Mouse (Mus musculus) ovary, postnatal 10 days (tissue): Measurements from ENCODE around the gene Zdhhc19.

Experiments
- DNase-seq: peaks from one replicate; pipeline ENCODE4 v3.0.0; 2022; ENCODE audit warnings: low spot score

Gene Zdhhc19

DNA sequence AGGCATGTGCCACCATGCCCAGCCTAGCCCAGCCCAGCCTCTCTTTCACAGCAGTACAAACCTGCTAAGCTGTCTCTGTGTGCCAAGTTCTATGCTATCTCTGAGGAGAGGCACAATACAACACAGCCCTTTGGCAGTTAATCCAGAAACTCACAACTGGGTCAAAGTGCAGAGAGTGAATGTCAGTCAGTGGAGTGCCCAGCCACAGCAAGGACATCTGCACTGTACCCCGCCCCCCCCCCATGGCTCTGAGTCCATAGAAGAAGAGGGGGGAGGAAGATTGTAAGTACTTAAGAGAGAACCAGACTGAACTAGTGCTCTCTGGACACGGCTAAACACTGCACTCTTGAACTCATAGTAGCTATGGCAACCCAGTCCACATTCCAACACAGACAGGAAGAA, 55.3 kb downstream of the Zdhhc19 start:
- DNase-seq = no peak

DNA sequence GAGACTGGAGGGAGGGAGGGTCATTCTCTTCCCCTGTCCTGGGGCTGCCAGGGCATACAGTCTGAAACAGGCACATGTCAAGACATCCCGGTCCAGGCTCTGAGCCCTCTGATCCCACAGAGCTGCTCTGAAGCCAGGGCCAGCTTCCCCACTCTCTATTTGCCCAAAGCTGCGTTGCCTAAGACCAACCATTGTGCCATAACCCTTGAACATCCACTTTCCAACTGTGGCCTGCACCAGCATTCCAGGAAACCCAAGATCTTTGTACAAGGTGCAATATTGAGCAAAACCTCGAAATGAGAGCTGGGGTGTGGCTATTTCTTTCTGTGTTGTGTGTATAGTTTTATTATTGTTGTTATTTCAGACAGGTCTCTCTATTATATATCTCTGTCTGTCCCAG, 59.5 kb downstream of the Zdhhc19 start:
- DNase-seq = no peak

DNA sequence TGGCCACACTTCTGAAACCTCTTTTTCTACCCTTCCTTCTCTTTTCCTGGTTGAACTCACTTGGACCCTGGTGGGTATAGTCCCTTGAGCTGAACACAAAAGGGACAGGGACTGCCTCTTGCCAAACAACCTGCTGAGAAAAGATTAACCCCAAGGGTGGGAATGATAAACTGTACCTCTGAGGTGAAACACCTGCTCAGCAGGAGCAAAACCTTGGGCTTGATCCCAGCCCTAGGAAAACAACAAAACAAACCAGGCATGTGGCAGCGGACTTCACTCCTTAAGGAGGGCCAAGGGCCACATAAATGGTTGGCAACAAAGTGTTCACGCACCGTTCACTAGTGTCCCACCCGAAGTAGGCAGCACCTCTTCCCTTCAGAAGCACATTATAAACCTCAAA, 63.4 kb downstream of the Zdhhc19 start:
- no peak for DNase-seq

DNA sequence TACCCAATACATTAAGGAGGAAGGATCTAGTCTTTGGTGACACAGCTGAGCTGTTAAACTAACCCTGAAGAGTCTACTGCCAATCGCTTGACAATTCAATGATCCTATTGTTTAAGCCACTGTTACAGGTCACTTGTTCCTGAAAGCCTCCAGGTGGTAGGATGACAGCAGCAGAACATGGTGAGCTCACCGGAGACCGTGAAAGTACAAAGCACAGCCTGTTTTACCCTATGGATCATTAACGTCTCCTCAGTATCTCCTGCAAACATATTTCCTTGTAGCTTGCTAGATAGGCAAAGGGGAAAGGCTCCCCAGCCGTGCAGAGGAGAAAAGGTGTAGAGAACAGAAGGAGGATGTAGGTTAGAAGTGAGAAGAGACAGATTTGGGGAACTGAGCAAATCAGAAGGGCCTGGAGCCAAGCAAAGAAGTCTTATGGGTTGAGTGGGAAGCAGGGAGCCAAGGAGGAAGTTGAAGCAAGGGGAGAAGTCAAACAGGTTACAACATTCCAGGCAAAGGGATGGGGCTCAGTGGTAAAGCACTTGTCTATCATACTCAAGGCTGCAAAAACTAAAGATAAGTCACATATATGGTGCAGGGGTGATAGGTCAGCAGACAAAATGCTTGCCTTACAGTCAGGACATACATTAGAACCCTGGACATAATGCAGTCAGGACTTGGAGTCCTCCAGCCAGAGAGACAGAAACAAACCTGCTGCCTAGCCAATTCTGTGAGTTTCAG, 67.2 kb downstream of the Zdhhc19 start:
- no peak for DNase-seq

DNA sequence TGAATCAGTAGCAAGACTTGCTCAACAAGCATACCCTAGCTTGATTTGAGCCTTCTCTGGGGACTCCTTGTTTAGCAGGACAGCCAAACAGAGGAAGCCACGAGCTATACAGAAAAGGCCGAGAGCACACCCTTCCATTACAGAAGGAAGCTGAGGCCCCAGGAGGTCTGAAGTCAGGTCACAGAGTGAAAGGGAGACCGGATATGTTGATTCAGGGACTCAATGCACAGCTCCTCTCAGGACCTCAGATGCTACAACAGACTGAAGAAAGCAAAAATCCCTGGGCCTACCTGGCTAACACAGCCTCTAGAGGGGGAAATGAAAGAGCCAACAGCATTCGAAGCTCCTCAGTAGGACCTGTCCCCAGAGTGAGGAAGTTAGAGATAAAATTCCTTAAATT, 71.2 kb downstream of the Zdhhc19 start:
- no peak for DNase-seq

DNA sequence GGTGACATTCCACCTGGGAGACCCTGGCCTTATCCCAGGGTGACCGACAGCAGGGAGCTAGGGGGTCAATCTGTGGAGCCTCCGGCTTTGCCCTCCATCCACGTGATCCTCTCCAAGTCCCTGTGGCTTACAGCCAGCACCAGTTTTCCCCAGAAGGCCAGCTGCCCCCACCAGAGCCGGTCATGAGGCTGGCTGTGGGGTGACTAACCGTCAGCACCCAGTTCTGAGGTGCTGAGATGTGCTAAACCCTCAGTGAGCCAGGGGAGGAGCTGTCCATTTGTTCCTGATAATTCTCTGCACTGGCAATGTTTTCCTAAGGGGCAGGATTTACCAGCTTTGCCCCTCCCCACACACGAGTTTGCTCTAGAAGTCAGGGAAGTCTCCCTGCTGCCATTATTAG, 72.3 kb downstream of the Zdhhc19 start:
- DNase-seq = no peak

DNA sequence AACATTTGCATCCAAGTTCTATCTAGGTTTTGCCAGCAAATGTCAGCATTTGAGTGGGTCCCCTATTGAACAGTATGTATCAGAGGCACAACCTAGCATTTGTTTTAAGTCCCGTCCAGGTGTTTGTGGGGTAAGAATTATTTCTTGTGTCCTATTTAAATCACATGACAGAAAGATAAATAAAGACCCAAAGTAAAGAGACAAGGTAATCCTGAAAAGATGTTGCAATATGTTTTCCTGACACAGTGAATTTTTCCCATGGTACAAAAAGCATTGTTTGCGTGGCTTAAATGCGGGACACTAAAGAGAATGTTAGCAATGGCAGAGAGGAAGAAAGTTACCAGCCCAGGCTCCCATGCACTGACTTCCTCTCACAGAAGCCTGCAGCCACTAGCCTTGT, 74.0 kb downstream of the Zdhhc19 start:
- DNase-seq = no peak

DNA sequence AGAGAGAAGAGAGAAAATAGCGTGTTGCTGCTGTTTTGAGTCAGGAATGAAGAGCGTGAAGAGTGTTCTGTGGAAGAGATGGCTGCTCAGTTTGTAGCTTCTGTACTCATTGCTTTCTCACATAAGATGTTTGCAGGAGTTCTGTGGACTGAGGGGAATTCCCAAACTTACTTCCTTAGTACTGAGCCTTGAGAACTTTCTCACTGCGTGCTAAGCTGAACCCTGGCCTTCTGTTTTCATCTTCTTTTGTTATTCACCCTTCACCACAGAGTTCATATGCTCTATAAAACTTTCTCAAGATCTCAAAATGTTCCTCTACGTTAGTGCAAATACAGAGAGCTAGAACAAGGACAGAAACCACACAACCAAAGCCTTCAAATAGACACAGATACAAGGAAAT, 76.5 kb downstream of the Zdhhc19 start:
- DNase-seq = no peak

DNA sequence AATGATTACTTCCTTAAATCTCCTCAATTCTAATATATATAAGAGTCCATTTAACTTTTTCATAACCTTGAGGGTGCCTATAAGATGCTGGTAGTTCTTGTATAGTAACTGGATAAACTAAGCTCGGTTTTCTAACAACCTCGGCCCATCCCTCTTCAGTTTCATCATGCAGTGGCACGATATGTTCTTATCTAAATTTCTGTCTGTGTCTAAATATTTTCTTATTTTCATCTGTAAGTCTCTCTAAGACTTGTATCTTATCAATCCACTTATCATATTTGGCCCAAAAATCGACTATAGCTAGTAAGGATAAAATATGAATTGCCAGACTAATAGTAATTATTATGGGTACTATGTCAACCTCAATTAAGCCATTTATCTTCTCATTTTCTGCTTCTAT, 90.4 kb downstream of the Zdhhc19 start:
- DNase-seq = no peak

DNA sequence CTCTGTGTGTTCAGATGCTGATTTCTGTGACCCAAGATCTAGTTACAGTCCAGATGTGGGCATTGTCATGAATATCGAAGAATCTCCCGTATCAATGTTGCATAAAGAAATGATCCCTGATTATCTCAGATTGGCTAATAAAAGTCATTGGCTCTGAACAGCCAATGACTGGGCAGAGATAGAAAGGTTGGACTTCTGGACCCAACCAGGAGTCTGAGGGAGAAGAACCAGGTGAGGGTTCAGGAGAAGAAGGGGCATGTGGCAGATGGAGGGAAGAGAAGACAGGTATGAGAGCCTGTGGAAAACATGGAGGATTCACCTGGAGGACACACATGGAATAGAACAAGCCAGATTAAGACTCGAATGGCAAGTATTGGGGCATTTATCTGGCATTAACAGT, 92.5 kb downstream of the Zdhhc19 start:
- no peak for DNase-seq

DNA sequence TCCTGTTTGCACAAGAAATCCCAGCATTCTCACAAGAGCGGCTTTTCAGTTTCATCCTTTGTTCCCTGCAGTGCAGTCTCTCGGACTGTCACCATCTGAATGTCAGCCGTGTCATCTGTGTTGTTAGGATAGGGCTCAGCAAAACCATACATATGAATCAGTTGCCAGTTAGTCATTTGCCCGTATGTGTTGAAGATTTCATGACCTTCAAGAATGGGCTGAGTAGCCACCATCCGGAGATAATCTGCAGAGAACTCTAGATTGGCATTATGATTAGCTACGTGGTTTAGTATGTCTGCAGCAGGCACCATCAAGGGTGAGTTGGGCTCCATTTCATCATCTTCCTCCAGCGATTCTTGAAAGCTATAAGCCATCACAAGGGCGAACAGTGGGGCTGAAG, 95.5 kb downstream of the Zdhhc19 start:
- DNase-seq = no peak

DNA sequence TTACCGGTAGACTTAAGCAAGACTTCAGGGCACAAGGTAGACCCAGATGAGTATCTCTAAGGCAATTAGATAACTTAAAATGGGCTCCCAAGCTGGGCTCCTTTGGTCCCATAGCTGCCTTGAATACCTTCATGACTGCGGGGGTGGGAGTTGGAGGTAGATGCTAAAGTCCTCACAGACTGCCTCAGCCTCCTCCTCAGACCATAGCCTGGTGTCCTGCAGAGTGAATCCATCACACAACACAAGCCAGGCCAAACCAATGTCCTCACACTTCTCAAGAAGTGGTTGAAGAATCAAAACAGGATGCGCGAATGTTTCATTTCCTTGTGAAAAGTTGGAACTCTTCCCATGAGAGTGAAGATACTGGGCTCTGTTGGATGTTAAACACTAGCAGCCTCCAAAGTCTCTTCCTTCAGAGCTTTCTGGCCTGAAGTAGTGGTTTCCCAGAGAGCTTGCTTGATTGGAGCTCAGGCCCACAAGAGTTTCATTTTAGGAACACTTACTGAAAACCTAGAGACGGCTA, 97.3 kb downstream of the Zdhhc19 start:
- DNase-seq = no peak

DNA sequence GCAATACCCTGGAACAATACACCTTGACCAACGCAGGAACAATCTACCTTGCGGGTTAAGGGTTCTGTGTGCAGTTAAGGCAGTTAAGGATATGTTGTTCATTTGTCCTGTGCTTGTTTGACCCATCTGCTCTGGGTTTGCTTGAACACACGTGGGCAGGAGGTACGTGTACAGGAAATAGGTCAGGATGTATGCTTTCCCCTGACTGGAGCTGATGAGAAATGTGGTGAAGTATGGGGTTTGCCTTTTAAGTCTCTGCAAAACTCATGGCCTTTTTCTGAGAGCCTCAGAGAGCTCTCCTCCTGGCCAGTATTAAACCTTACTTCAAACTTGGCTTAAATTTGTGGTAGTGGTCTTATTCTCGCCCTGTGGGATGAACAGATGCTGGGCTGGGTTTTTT, 97.9 kb downstream of the Zdhhc19 start:
- DNase-seq = no peak

DNA sequence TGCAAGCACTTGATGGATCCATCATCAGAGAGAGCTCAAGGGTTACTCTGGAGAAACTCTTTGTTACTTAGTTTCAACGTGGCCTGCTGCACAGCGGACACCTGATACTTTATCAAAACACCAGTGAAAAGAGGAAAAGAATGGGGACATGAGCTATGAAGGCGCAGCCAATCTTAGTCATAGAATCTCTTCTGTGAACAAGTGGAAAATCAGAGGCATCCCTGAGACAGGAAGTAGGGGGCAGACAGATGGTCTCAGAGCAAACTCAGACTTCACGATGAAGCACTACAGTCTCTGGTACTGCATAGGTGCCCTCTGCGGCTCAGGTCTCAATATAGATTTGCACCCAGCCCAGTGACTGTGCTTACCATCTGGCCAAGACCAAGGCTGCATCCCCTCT, 98.6 kb downstream of the Zdhhc19 start:
- DNase-seq = no peak

DNA sequence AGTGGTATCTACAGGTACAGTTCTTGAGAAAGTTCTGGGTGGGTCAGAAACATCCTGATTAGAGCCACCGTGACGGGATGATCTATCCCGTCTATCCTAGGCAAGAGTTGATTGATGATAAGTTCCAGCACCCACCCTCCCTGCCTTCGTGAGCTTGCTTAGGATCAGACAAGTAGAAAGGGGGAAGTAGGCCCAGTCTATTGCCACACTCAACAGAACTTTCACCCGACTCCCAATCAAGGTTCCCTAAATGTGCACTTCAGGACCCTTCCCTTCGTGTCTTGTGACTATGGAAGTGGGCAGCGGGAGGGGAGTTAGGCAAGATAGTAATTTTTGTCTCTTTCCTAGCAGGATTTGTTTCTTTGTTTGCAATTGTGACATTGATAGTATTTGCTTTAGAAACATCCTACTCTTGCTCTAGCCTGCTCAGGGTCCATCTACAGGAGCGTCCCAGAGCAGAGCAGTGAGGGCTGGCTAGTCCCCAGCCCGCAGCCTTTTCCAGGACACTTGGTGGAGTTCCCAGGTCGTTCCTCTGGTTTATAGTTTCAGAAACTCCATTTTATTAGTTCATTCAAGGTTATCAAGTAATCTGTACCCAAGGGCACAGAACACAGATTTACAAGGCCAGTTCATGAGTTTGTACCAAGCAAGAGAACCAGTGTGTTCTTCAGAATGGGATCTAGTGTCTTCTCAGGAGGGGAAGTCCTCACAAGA, 99.2 kb downstream of the Zdhhc19 start:
- no peak for DNase-seq

DNA sequence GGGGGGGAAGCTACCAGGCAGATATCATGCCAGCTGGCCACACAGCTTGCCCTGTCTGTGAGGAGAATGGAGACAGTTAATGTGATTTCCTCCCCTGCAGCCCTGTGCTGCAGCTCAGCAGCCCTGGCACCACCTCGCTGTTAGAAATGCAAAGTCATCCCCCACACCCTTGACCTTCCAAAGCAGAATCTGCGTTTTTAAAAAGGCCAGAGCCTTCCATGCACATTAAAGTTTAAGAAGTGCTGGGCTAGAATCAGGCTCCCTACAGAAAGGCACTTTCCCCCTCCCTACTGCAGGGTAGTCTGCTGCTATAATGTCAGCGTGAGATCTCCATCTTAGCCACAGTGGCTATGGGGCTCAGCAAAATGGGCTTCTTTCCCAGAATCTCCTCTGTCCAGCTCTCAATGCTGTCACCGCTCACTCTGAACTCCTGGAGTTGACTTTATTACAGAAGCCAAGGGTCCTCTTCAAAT, 101.9 kb downstream of the Zdhhc19 start:
- DNase-seq = no peak

DNA sequence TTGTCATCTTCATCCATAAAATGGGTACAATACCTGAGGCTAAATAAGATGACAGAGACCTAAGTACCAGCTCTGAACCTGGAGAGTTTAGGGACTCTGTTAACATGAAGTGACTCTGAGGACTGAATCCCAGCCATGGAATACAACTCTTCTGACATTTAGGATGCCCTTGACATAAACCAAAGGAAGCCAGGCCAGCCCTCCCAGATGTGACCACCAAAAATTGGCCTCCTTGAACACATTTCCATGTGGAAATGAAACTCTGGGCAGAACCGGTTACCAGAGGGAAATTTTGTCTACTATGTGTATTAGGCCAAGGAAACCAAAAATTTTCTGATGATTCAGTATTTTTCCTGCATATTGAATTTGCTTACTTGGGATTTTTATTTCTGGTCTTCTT, 103.1 kb downstream of the Zdhhc19 start:
- DNase-seq = no peak

DNA sequence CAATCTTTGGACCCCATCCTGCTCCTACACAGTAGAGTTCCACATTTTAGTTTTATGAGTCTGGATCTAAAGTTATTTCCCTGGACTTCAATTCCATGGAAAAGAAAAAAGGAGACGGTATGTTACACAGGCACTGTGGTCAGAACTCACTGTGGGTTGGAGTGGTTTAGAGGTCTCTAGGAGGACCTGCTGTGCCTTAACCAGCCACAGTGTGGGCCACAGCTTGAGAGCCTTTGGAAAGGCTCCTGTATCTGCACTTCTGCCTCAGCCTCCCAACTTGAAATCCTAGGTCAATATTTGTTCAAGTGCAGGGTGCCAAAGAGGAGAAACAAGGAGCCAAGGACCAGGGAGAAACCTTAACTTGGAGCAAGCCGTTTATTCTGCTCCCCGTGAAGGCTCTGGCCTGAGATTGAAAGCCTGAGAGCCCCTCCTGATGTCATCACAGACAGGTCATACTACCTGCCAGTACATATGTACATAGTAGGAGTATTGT, 106.2 kb downstream of the Zdhhc19 start:
- DNase-seq = no peak

DNA sequence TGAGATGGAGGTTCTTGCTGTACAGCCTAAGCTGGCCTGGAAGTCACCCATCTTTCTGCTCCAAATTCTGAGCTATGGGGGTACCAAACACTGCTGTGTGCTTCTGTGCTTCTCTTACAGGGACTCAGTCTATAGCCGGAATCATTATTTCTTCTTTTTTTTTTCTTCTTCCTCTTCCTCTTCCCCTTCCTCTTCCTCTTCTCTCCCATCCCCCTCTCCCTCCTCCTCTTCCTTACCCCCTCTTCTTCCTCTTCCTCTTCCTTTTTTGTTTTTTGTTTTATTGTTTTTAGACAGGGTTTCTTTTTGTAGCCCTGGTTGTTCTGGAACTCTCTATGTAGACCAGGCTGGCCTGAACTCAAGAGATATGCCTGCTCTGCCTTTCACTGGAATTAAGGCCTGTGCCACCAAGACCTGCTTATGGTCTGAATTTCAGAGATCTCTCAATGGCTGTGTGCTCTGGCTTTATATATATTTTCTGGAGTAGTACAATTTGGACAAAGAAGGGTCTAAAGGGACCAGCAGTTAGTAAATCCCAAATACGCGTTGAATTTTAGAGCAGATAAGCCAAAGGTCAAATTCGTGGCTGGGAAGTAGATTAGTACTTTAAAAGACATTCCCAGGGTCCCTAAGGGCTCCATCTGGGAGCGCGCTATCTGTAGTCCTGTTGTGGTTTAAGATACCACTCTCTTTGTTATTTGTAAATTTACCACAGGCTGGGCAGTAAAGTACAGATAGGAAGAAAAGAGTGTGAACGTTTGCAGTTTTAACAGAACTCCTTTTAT, 111.7 kb downstream of the Zdhhc19 start:
- DNase-seq = no peak

DNA sequence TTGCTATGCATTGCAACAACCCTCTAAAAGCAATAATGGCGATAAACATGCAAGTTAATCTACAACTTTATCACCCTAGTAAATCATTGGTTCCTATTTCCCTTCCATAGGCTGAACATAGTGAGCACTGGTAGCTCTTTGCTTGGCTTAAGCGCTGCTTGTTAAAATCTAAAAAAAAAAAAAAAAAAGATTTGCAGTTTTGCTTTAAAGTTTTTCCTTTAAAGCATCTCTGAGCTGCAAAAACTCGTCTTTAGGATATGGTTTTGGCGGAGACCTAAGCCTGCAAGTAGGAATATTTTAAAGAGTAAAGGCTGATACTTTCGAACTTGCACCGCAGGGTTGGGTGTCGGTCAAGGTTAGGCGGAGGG, 112.3 kb downstream of the Zdhhc19 start:
- no peak for DNase-seq

DNA sequence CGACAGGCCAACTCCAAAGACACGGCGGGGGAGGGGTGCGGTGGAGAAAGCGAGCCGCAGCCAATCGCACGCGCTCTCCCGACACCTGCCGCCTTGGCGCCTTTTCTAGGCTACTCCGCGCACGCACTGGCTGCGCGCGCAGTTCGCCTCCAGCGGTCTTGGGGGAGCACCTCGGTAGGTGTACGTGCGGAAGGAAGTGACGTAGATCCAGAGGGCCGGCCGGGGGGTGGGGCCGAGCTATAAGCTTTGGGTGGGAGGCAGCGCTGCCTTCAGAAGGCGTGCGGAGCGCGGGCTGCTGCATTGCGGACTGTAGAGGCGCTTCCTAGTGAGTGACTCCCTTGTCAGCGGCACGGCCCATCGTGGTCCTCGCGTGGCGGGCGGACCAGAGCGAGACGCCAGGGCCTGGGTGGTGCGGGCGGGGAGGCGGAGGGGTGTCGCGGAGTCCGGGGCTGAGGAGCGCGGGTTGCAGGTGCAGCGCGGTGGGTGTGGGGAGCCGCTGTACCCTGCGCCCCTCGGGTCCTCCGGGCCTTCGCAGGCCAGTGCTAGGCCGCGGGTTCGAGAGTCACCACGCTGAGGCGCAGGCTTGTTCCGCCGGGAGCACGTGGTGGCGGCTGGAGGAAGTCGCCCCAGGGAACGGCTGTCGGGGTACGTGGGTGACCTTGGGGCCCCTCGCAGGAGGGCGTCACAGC, 112.8 kb downstream of the Zdhhc19 start, which contains the start of gene Tfrc:
Gene Tfrc (plus strand): TSS at position 209 of the 689 bp plus-strand sequence.
- peak; percentile 84 for DNase-seq

DNA sequence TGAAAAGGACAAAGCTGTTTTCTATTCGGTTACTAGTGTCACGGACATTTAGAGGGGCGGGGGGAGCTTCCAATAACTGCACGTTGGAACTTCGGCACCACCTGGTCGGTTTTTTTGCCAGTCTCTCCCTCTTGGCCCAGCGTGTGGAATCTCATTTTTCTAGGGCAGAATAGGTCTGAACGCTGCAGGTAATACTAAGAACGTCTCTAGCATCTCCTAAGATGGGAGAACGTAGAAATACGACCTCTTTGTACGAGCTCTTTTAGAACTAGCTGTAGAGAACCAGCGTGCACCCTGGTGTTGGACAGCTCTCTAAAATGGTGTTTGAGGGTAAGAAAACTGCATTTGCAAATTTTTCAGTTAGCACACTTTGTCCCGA, 113.3 kb downstream of the Zdhhc19 start:
- no peak for DNase-seq
